Mouse (Mus musculus): ENCODE data around the gene Ddx39b. TPM values are rescaled to one million over a fixed set of nuclear protein-coding genes. Genes with fewer than 3 reads are reported as not detected.

The Ddx39b gene
- polyA plus RNA-seq (2012; rRNA removed): 161 and 199 TPM in 2 replicates
- 127 and 143 TPM in 2 replicates for polyA plus RNA-seq (2014; fragmentation: Nextera tagmentation; extraction: Ambion mirVana)

DNA sequence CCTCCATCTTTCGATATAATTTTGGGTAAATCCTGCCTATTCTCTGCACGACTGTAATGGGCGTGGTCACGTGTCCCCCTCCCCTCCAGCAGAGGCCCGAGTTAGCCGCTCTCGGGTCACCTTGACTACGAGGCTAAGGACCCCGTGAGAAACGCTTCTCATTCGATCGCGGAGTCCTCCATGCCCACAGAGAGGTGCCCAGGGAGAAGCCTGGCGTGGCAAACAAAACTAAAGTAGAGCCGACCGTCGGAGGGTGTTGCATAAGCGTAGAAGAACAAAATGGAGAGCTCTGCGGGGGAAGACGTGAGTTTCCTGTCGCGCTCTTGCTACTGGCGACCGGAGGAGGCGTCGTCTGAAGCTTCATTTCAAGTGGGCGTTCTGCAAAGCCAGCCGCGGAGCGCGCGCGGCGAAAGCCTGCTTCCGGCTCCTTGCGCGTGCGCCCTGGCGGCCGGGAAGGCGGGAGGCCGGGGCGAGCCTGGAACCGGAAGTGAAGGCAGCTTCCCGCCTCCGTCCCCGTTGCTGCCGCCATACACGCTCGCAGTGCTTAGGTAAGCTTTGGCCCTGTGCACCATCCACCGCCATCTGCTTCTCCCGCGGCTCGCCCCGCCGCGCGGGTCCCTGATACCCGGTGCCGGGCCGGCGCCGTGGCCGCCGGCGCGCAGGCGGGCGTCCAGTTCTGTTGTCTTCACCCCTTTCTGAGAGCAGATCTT is at the start of gene Ddx39b:
Gene Ddx39b, plus strand, starts transcription at position 442 of the 710 bp plus-strand sequence.
- Histone ChIP-seq H3K9ac (replicated peaks) (peak within 1 kb of the TSS; percentile 95), H3K4me1 (replicated peaks; ENCODE audit: control insufficient read depth in 2 of 2, insufficient read depth in 2 of 2, low read length in 1 of 2) (peaks cover 20 to 32% of the 10 kb centered on the region in 2 experiments), H3K4me3 (ENCODE audit: insufficient read depth in 1 of 2, low read depth in 2 of 2, low read length in 2 of 2) (peak within 1 kb of the TSS; percentile 85 to 97), H3K4me2 (ENCODE audit: low read depth) (peak within 1 kb of the TSS; percentile 97), H3K9me3 (ENCODE audit: control insufficient read depth, low read length) (no peaks in the 10 kb centered on the region), H3K27ac (peak within 1 kb of the TSS; percentile 83), H3K27me3 (ENCODE audit: control insufficient read depth, insufficient read depth, low read length) (no peaks in the 10 kb centered on the region), H3K36me3 (replicated peaks; ENCODE audit: control insufficient read depth, insufficient read depth, low read depth) (peaks cover 35% of the 10 kb centered on the region)
- WGBS (ENCODE audit: insufficient replicate concordance): under 1% methylated on average over 69 of the region's 69 CpGs
- peak; percentile 85 to 90 (median 87) for DNase-seq (ENCODE audit: low read depth in 3 of 3, low spot score in 3 of 3)
- TF ChIP-seq EP300 (IDR thresholded peaks at IDR 0.05; ENCODE audit: low read depth): peak; percentile 57; the same call in 1 of the 2 replicates
- peak; percentile 24; the same call in 1 of the 2 replicates for TF ChIP-seq CTCF (IDR thresholded peaks at IDR 0.05; ENCODE audit: low read depth)
- peak; percentile 88 for ATAC-seq (ENCODE audit: insufficient read depth)

DNA sequence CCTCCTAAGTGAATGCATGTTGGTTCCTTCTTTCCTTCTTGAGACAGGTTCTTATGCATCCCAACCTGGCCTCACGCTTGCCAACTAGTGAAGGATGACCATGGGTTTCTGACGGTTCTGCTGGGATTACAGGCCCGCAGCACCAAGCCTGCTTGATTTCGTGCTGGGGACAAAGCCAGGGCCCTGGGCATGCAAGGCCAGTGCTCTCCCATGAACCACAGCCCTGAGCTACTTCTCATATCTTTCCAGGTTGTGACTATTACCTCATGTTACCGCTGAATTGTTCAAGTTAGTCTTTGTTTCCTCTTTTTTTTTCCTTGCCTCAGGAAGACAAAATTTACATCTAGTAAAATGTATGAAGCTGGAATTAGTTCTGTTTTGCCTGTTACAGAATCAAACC is 48.6 kb upstream of the Ddx39b start:
- no peaks in the 10 kb centered on the region for H3K36me3 ChIP-seq (replicated peaks; ENCODE audit: control insufficient read depth, insufficient read depth, low read depth)
- no peak overlapping the region for H3K4me2 ChIP-seq (ENCODE audit: low read depth)
- ATAC-seq (ENCODE audit: insufficient read depth) (no peak), DNase-seq (ENCODE audit: low read depth in 3 of 3, low spot score in 3 of 3) (no peak)
- H3K27ac ChIP-seq: no peak overlapping the region
- TF ChIP-seq EP300 (IDR thresholded peaks at IDR 0.05; ENCODE audit: low read depth): no peak
- no peak for TF ChIP-seq CTCF (IDR thresholded peaks at IDR 0.05; ENCODE audit: low read depth)
- H3K27me3 ChIP-seq (ENCODE audit: control insufficient read depth, insufficient read depth, low read length): peaks cover 14% of the 10 kb centered on the region
- WGBS (ENCODE audit: insufficient replicate concordance): 46% methylated on average over 5 of the region's 5 CpGs
- no peak overlapping the region for H3K9ac ChIP-seq (replicated peaks)
- H3K9me3 ChIP-seq (ENCODE audit: control insufficient read depth, low read length): no peaks in the 10 kb centered on the region
- H3K4me3 ChIP-seq (ENCODE audit: insufficient read depth in 1 of 2, low read depth in 2 of 2, low read length in 2 of 2): no peak overlapping the region
- peaks cover 0 to 13% of the 10 kb centered on the region in 2 experiments; a peak in 2 of 4 replicates for H3K4me1 ChIP-seq (replicated peaks; ENCODE audit: control insufficient read depth in 2 of 2, insufficient read depth in 2 of 2, low read length in 1 of 2)

DNA sequence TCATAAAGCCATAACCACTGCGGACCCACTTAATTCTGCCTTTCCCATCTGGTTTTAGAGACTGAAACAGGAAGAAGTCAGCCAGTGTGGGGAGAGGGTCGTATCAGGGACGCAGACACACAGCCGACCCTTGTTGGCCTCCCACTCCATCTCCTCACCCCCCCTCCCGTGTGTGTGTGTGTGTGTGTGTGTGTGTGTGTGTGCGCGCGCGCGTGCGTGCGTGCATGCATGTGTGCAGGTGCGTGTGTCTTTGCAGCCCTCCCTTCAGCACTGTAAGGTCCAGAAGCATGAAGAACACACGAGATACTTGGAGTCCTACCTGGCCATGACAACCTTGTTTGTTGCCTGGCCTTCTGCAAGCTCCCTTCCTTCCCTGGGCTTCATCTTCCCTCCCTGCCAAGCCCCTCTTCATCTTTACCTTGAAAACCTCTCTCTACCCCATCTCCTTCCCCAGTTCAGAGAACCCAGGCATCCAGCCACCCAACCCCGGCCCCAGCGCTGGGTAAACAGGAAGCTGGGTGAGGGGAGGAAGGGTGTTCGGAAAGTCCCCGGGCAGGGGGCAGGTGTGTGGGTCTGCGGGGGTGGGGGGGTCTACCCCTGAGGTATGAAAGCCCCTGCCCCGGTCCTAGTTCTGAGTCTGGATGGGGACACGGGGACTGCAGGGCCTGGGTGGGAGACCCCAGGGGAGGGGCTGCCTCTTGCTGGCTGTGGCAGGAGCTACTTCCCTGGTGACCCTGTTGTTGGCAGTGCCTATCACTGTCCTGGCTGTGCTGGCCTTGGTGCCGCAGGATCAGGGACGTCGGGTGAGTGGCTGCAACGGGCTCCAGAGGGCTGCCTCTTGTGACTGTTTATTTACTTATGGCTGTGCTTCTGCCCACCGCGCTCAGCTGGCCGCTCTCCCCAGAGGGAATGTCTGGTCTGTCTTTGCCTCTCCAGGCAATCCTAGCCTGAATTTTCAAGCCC is 47.4 kb upstream of the Ddx39b start, which contains the start of gene Ltb:
Gene Ltb, plus strand, starts transcription at position 559 of the 963 bp plus-strand sequence.
- WGBS (ENCODE audit: insufficient replicate concordance): 43% methylated on average over 28 of the region's 28 CpGs
- no peak for ATAC-seq (ENCODE audit: insufficient read depth)
- H3K36me3 ChIP-seq (replicated peaks; ENCODE audit: control insufficient read depth, insufficient read depth, low read depth): no peaks in the 10 kb centered on the region
- TF ChIP-seq CTCF (IDR thresholded peaks at IDR 0.05; ENCODE audit: low read depth): no peak
- TF ChIP-seq EP300 (IDR thresholded peaks at IDR 0.05; ENCODE audit: low read depth): no peak
- peak within 1 kb of the TSS in 1 of 2 experiments; percentile 43; a peak in 1 of 4 replicates for H3K4me3 ChIP-seq (ENCODE audit: insufficient read depth in 1 of 2, low read depth in 2 of 2, low read length in 2 of 2)
- H3K4me1 ChIP-seq (replicated peaks; ENCODE audit: control insufficient read depth in 2 of 2, insufficient read depth in 2 of 2, low read length in 1 of 2): peaks cover 0 to 13% of the 10 kb centered on the region in 2 experiments; a peak in 2 of 4 replicates
- peak within 1 kb of the TSS; percentile 65 for H3K4me2 ChIP-seq (ENCODE audit: low read depth)
- H3K27me3 ChIP-seq (ENCODE audit: control insufficient read depth, insufficient read depth, low read length): peaks cover 14% of the 10 kb centered on the region
- H3K9ac ChIP-seq (replicated peaks): no peak within 1 kb of the TSS
- no peak within 1 kb of the TSS for H3K27ac ChIP-seq
- DNase-seq (ENCODE audit: low read depth in 3 of 3, low spot score in 3 of 3): no peak
- no peaks in the 10 kb centered on the region for H3K9me3 ChIP-seq (ENCODE audit: control insufficient read depth, low read length)

DNA sequence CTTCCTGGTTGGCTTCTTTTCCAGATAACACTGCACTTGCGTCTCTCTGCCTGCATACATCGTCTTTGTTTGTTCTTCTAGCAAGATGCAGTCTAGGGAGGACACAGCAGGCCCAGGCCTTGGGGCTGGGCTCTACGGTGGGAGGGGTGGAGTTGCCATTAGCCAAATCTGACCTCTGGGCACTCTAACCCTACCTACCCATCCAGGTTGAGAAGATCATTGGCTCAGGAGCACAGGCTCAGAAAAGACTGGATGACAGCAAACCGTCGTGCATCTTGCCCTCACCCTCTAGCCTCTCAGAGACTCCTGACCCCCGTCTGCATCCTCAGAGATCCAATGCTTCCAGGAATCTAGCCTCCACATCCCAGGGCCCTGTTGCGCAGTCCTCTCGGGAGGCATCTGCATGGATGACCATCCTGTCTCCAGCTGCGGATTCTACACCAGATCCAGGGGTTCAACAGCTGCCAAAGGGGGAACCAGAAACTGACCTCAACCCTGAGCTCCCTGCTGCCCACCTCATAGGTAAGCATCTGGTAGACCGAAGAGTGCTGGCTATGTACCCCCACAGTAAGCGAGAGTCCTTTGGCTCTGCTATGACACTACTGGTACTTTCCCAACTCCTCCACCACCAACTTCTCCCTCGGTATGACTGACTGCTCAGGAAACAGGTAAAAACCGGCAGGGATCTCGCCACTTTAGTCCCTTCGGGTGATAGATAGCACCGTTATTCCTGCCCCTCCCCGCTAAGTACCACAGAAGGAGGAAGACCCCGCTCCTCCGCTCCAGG is 46.5 kb upstream of the Ddx39b start:
- 34% methylated on average over 19 of the region's 19 CpGs for WGBS (ENCODE audit: insufficient replicate concordance)
- H3K4me1 ChIP-seq (replicated peaks; ENCODE audit: control insufficient read depth in 2 of 2, insufficient read depth in 2 of 2, low read length in 1 of 2): peaks cover 0 to 10% of the 10 kb centered on the region in 2 experiments; a peak in 2 of 4 replicates
- no peaks in the 10 kb centered on the region for H3K9me3 ChIP-seq (ENCODE audit: control insufficient read depth, low read length)
- DNase-seq (ENCODE audit: low read depth in 3 of 3, low spot score in 3 of 3) (no peak), ATAC-seq (ENCODE audit: insufficient read depth) (no peak; the same call in 1 of the 2 replicates)
- no peak overlapping the region for H3K27ac ChIP-seq
- no peaks in the 10 kb centered on the region for H3K36me3 ChIP-seq (replicated peaks; ENCODE audit: control insufficient read depth, insufficient read depth, low read depth)
- H3K4me2 ChIP-seq (ENCODE audit: low read depth): peak overlapping the region; percentile 65
- TF ChIP-seq CTCF (IDR thresholded peaks at IDR 0.05; ENCODE audit: low read depth): no peak
- no peak for TF ChIP-seq EP300 (IDR thresholded peaks at IDR 0.05; ENCODE audit: low read depth)
- peaks cover 14% of the 10 kb centered on the region for H3K27me3 ChIP-seq (ENCODE audit: control insufficient read depth, insufficient read depth, low read length)
- no peak overlapping the region for H3K9ac ChIP-seq (replicated peaks)
- peak overlapping the region; percentile 43 to 44 for H3K4me3 ChIP-seq (ENCODE audit: insufficient read depth in 1 of 2, low read depth in 2 of 2, low read length in 2 of 2)
